ENCODE assay signal across 21 mouse cellular contexts in genomic region chr2:77146968-77147367, GRCm38 (mm10). TPM values are rescaled to one million over a fixed set of nuclear protein-coding genes. Genes with fewer than 3 reads are reported as not detected.
"Had no signal": no experiment of that assay in that cellular context is flagged by ENCODE, and none has a peak within 500 bp of the region (broad histone marks: within the 10 kb centered on the region; RNA-seq: fewer than 3 reads in every experiment).

No protein-coding gene starts in this region.

- ATAC-seq: lung, postnatal 0 days; midbrain, embryonic 15.5 days had no signal

- H3K9me3 ChIP-seq: lung, embryonic 15.5 days; midbrain, embryonic 12.5 days; midbrain, embryonic 15.5 days; neural tube, embryonic 12.5 days had no signal

- H3K4me2 ChIP-seq: lung, embryonic 15.5 days; midbrain, embryonic 12.5 days; midbrain, embryonic 15.5 days; neural tube, embryonic 12.5 days had no signal

- H3K4me1 ChIP-seq: lung, embryonic 15.5 days; megakaryocyte, embryonic 14.5 days; neural tube, embryonic 12.5 days had no signal

- H3K27me3 ChIP-seq: lung, embryonic 15.5 days; megakaryocyte, embryonic 14.5 days; midbrain, embryonic 12.5 days; midbrain, embryonic 15.5 days; neural tube, embryonic 12.5 days had no signal

- H3K27ac ChIP-seq: liver, embryonic 14.5 days; lung, embryonic 15.5 days; macrophage; midbrain, embryonic 12.5 days; midbrain, embryonic 15.5 days; neural tube, embryonic 12.5 days had no signal

- H3K36me3 ChIP-seq: lung, embryonic 15.5 days; midbrain, embryonic 12.5 days; midbrain, embryonic 15.5 days; neural tube, embryonic 12.5 days had no signal

- H3K4me3 ChIP-seq: lung, embryonic 15.5 days; megakaryocyte, embryonic 14.5 days; midbrain, embryonic 12.5 days; midbrain, embryonic 15.5 days; neural tube, embryonic 12.5 days had no signal

- H3K9ac ChIP-seq: liver, embryonic 14.5 days; lung, embryonic 15.5 days; midbrain, embryonic 12.5 days; midbrain, embryonic 15.5 days; neural tube, embryonic 12.5 days had no signal

- DNase-seq: lung, adult 2 months; lung, postnatal 14 days; lung, postnatal 36 days; retina, postnatal 1 day; right cerebral cortex, adult 18-20 months; right cerebral cortex, postnatal 25 days; right cerebral cortex, postnatal 4 days; spleen, adult 18-20 months; thymus, adult 18-20 months; thymus, postnatal 14 days; thymus, postnatal 36 days had no signal

RNA-seq across cellular contexts. Expression of gene Ccdc141, which starts 23.5 kb away (rescaled TPM):
- total RNA-seq: monocyte, adult 5-6 weeks; neutrophil, adult 5-6 weeks had no signal
